Mouse (Mus musculus) CH12.LX (cell line): ENCODE measurements at regions not wholly inside any gene's neighbourhood (a gene's known extent, or its start where the extent isn't known, plus 50 kb on each side); places are given as distances from the start of the nearest gene placed in this dataset.

Experiments used
- DNase-seq: peaks from one replicate; pipeline ENCODE4 v3.0.0-alpha.2; 2013; ENCODE audit errors: extremely low read depth
- H3K27ac ChIP-seq: 2 replicates; pipeline ENCODE4 v1.5.1; 2012; ENCODE audit warnings: low read depth, mild to moderate bottlenecking, control low read depth, moderate library complexity; ENCODE audit not compliant: insufficient read depth
- H3K27me3 ChIP-seq: replicated peaks from 2 replicates; pipeline ENCODE3; 2012; ENCODE audit warnings: inconsistent platforms
- H3K36me3 ChIP-seq, 2 experiments: replicated peaks in 1 of 2; 2 replicates each; pipeline versions ENCODE3 to v1.6.1; 2012; ENCODE audit warnings: inconsistent platforms in 1 of 2, low read length in 1 of 2, mild to moderate bottlenecking in 1 of 2, mixed read lengths in 1 of 2, moderate library complexity in 1 of 2; ENCODE audit not compliant: control insufficient read depth in 1 of 2, insufficient read depth in 1 of 2
- H3K4me1 ChIP-seq, 2 experiments: 2 replicates each; pipeline ENCODE4 v1.6.1; 2012; ENCODE audit warnings: inconsistent platforms in 1 of 2, moderate library complexity in 1 of 2; ENCODE audit not compliant: insufficient read depth in 2 of 2, control insufficient read depth in 1 of 2
- H3K4me2 ChIP-seq: 2 replicates; pipeline ENCODE4 v1.6.1; 2012; ENCODE audit warnings: low read depth, mild to moderate bottlenecking, control low read depth; ENCODE audit not compliant: poor library complexity, insufficient read depth, severe bottlenecking
- H3K4me3 ChIP-seq, 3 experiments: fragments of 150-350 bp in 1 of 3; sonication (generic) in 1 of 3; replicated peaks in 1 of 3; 2 replicates each; pipeline versions ENCODE3 to v1.5.1; 2011 to 2012; ENCODE audit warnings: low read depth in 2 of 3, low read length in 2 of 3, mild to moderate bottlenecking in 2 of 3, moderate library complexity in 2 of 3, control low read depth in 1 of 3, improper control_type of control experiment in 1 of 3, inconsistent platforms in 1 of 3, mixed read lengths in 1 of 3; ENCODE audit not compliant: poor library complexity in 1 of 3
- H3K79me2 ChIP-seq: replicated peaks from 2 replicates; pipeline ENCODE4 v1.6.1; 2012; ENCODE audit warnings: mild to moderate bottlenecking, moderate library complexity; ENCODE audit not compliant: control insufficient read depth, poor library complexity, insufficient read depth, severe bottlenecking; ENCODE audit errors: extremely low read depth
- H3K9ac ChIP-seq: 2 replicates; pipeline ENCODE4 v1.6.1; 2012; ENCODE audit warnings: low read depth, mild to moderate bottlenecking, control low read depth, moderate library complexity; ENCODE audit not compliant: insufficient read depth
- H3K9me3 ChIP-seq: replicated peaks from 2 replicates; pipeline ENCODE3; 2012; ENCODE audit warnings: low read length, inconsistent platforms, mixed read lengths
- BHLHE40 ChIP-seq: IDR thresholded peaks from 2 replicates; pipeline ENCODE4 v1.6.1; 2011; ENCODE audit warnings: mild to moderate bottlenecking, low read depth, low read length, improper control_type of control experiment
- CHD2 ChIP-seq: IDR thresholded peaks from 2 replicates; pipeline ENCODE4 v1.6.1; 2011; ENCODE audit warnings: low read length, improper control_type of control experiment
- ELF1 ChIP-seq: IDR thresholded peaks from 2 replicates; pipeline ENCODE4 v1.6.1; 2014; ENCODE audit warnings: low read depth, mild to moderate bottlenecking, inconsistent platforms, low read length, improper control_type of control experiment
- GABPA ChIP-seq: IDR thresholded peaks from 2 replicates; pipeline ENCODE4 v1.6.1; 2012; ENCODE audit warnings: low read depth, low read length, improper control_type of control experiment, inconsistent platforms; ENCODE audit not compliant: insufficient replicate concordance
- HCFC1 ChIP-seq: IDR thresholded peaks from 2 replicates; pipeline ENCODE4 v1.6.1; 2012; ENCODE audit warnings: low read depth, mild to moderate bottlenecking, inconsistent platforms, low read length, improper control_type of control experiment
- IRF4 ChIP-seq: IDR thresholded peaks from 2 replicates; pipeline ENCODE4 v1.6.1; 2014; ENCODE audit warnings: low read depth, mild to moderate bottlenecking, inconsistent platforms, low read length, improper control_type of control experiment
- JUN ChIP-seq: IDR thresholded peaks from 2 replicates; pipeline ENCODE4 v1.6.1; 2011; ENCODE audit warnings: low read depth, mild to moderate bottlenecking, low read length, improper control_type of control experiment, moderate library complexity; ENCODE audit not compliant: insufficient read depth
- JUND ChIP-seq: conservative IDR thresholded peaks from 2 replicates; pipeline ENCODE4 v1.6.1; 2011; ENCODE audit warnings: low read depth, low read length, improper control_type of control experiment
- KAT2A ChIP-seq: IDR thresholded peaks from 2 replicates; pipeline ENCODE4 v1.6.1; 2012; ENCODE audit warnings: low read length, improper control_type of control experiment, inconsistent platforms; ENCODE audit not compliant: insufficient replicate concordance
- MAX ChIP-seq: IDR thresholded peaks from 2 replicates; pipeline ENCODE4 v1.6.1; 2011; ENCODE audit warnings: low read length, improper control_type of control experiment
- MAZ ChIP-seq: IDR thresholded peaks from 2 replicates; pipeline ENCODE4 v1.6.1; 2012; ENCODE audit warnings: low read depth, mild to moderate bottlenecking, inconsistent platforms, low read length, improper control_type of control experiment, moderate library complexity
- MXI1 ChIP-seq: IDR thresholded peaks from 2 replicates; pipeline ENCODE4 v1.6.1; 2011; ENCODE audit warnings: mild to moderate bottlenecking, low read depth, low read length, improper control_type of control experiment
- PAX5 ChIP-seq: IDR thresholded peaks from 2 replicates; pipeline ENCODE4 v1.6.1; 2012; ENCODE audit warnings: low read length, inconsistent platforms, mixed read lengths
- TCF12 ChIP-seq: IDR thresholded peaks from 2 replicates; pipeline ENCODE4 v1.6.1; 2014; ENCODE audit warnings: low read depth, mild to moderate bottlenecking, inconsistent platforms, low read length, improper control_type of control experiment
- USF1 ChIP-seq: IDR thresholded peaks from 2 replicates; pipeline ENCODE4 v1.6.1; 2014; ENCODE audit warnings: low read depth, mild to moderate bottlenecking, inconsistent platforms, low read length, improper control_type of control experiment
- USF2 ChIP-seq: conservative IDR thresholded peaks from 2 replicates; pipeline ENCODE4 v1.6.1; 2011; ENCODE audit warnings: low read depth, low read length, improper control_type of control experiment
- ZNF384 ChIP-seq: IDR thresholded peaks from 2 replicates; pipeline ENCODE4 v1.6.1; 2012; ENCODE audit warnings: low read depth, low read length, improper control_type of control experiment, inconsistent platforms
- dilution Hi-C: fragments of 300-500 bp; cut with MboI; formaldehyde crosslinking; loops from 2 replicates; pipeline ENCODE4 v1.14.3; 2020; ENCODE audit warnings: low sequenced_read_pairs; ENCODE audit not compliant: extremely low pct_unique_long_range_greater_than_20kb, extremely low pct_ligation_motif_present
- in situ Hi-C: fragments of 300-500 bp; cut with MboI; formaldehyde crosslinking; loops from 3 replicates; pipeline ENCODE4 v1.14.3; 2019; ENCODE audit warnings: low sequenced_read_pairs, low pct_ligation_motif_present, low pct_unique_long_range_greater_than_20kb, mixed read lengths

DNA sequence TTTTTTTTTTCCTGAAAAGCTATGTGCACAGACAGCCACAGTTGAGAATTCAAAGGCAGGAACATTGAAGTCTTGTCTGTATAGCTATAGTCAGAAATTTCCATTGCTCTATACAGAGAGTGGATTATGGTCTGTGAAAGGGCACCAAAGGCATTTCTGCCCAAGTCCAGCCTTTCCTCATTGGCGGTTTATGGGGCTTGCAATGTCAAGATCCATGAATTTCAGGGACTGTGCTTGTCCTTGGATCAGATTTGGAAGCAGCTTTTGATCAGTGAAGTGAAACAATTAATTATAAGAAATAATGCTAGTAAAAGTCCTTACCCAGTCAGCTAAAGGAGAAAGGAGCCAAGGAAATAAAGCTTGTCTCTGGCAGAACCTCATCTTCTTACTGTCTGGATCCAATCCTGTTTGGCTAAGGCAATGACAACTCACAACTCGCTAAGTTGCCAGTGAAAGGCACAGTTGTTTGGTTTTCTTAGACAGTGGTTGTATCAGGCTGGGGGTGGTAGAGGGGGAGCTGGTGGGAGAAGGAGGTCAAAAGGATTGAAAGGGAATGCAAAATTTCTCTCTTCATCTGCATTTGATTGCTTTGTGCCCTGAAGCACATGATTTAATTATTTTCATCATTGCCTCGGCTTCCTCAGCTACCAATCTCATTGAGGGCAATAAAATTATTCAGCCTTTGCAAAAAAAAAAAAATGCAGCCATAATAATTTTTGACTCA lies 574.4 kb upstream of the Lcorl start:
- H3K27ac ChIP-seq = no peak overlapping the region
- H3K27me3 ChIP-seq = no peaks in the 10 kb centered on the region
- H3K4me2 ChIP-seq = no peak overlapping the region
- in situ Hi-C loops = no loop called here
- H3K36me3 ChIP-seq = no peaks in the 10 kb centered on the region
- no peak overlapping the region for H3K9ac ChIP-seq
- TF ChIP-seq PAX5 (no peak), MAX (no peak), IRF4 (no peak), ELF1 (no peak), GABPA (no peak), JUND (no peak), USF1 (no peak), ZNF384 (no peak), KAT2A (no peak), MAZ (no peak), BHLHE40 (no peak), HCFC1 (no peak), MXI1 (no peak), TCF12 (no peak)
- dilution Hi-C loops = no loop called here
- H3K79me2 ChIP-seq = no peaks in the 10 kb centered on the region
- no peaks in the 10 kb centered on the region for H3K4me1 ChIP-seq
- no peaks in the 10 kb centered on the region for H3K9me3 ChIP-seq
- no peak for DNase-seq
- no peak overlapping the region for H3K4me3 ChIP-seq

DNA sequence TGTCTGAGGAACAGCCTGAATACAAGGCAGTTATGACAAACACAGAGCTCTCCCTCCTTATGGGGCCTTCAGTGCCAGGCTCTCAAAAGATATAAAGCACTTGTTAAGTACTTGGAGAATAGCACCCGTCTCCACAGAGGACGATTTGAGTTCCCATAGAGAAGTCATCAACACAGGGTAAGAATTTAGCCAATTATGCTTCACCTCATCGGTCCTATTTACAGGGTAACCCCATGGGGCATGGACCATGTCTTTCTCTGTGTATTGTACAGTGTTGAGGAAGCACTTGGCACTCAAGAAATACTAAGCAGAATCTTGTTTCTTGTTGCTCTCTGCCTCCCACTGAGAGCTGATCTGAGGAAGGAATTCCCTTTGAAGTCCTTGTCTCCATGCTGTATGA lies 565.3 kb upstream of the Lcorl start:
- no peak for TF ChIP-seq IRF4
- no peak for TF ChIP-seq JUN
- TF ChIP-seq MAX = no peak
- no peak for TF ChIP-seq USF2
- no peak for TF ChIP-seq CHD2
- TF ChIP-seq PAX5 = no peak
- H3K9me3 ChIP-seq = no peaks in the 10 kb centered on the region
- no peaks in the 10 kb centered on the region for H3K4me1 ChIP-seq
- no peaks in the 10 kb centered on the region for H3K36me3 ChIP-seq
- no peak overlapping the region for H3K4me3 ChIP-seq
- H3K9ac ChIP-seq = no peak overlapping the region
- H3K4me2 ChIP-seq = no peak overlapping the region
- dilution Hi-C loops (no loop called here), in situ Hi-C loops (no loop called here)
- DNase-seq = no peak
- no peaks in the 10 kb centered on the region for H3K27me3 ChIP-seq
- no peak overlapping the region for H3K27ac ChIP-seq
- H3K79me2 ChIP-seq = no peaks in the 10 kb centered on the region
